Mouse (Mus musculus): ENCODE data around the gene St5. TPM values are rescaled to one million over a fixed set of nuclear protein-coding genes. Genes with fewer than 3 reads are reported as not detected.

St5 gene
- total and polyA plus RNA-seq, 2 experiments from 2014 or later = 12.3 to 18.0 TPM

DNA sequence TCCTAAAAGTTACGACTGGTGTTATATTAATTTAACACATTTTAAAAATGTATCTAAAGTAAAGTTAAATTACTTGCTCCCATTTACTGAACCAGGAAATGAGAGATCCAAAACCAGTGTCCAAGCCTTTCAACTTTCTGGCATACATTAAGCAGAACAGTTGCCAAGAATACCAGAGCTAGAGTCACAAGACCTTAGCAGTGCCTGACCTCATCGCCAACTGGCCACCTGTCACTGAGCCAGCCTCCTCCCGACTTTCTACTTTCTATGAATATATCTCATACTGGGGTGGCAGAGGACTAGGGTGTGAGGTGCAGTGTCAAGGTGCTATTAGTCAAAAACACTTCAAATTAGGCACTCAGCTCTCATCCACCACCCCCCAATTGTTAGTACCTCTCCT lies 85.6 kb downstream of the St5 start:
- Histone ChIP-seq H3K9ac (no peak overlapping the region), H3K27me3 (ENCODE audit: insufficient read depth, low read length) (no peaks in the 10 kb centered on the region), H3K4me3 (ENCODE audit: low read depth, low read length) (no peak overlapping the region), H3K36me3 (ENCODE audit: insufficient read depth) (no peaks in the 10 kb centered on the region), H3K4me2 (ENCODE audit: low read depth) (no peak overlapping the region), H3K27ac (ENCODE audit: low read depth, low read length) (no peak overlapping the region), H3K9me3 (ENCODE audit: low read length) (no peaks in the 10 kb centered on the region), H3K4me1 (ENCODE audit: insufficient read depth) (peaks cover 4% of the 10 kb centered on the region; the same call in 1 of the 2 replicates)
- no peak for TF ChIP-seq CTCF (IDR thresholded peaks at IDR 0.05; ENCODE audit: low read depth)
- ATAC-seq (no peak), DNase-seq (no peak)
- WGBS = 61% methylated on average over 3 of the region's 3 CpGs

GRCm38 (mm10) chr7:109616034-109616979 lies 87.1 kb downstream of the St5 start:
- Histone ChIP-seq H3K36me3 (ENCODE audit: insufficient read depth) (no peaks in the 10 kb centered on the region), H3K4me1 (ENCODE audit: insufficient read depth) (peaks cover 12% of the 10 kb centered on the region; the same call in 1 of the 2 replicates), H3K9me3 (ENCODE audit: low read length) (no peaks in the 10 kb centered on the region), H3K27ac (ENCODE audit: low read depth, low read length) (peak overlapping the region; percentile 70), H3K4me3 (ENCODE audit: low read depth, low read length) (peak overlapping the region; percentile 40), H3K4me2 (ENCODE audit: low read depth) (peak overlapping the region; percentile 79), H3K9ac (peak overlapping the region; percentile 44), H3K27me3 (ENCODE audit: insufficient read depth, low read length) (no peaks in the 10 kb centered on the region)
- DNase-seq = peak; percentile 89
- 3% methylated on average over 25 of the region's 25 CpGs for WGBS
- ATAC-seq = peak; percentile 97
- TF ChIP-seq CTCF (IDR thresholded peaks at IDR 0.05; ENCODE audit: low read depth) = no peak

- Histone ChIP-seq H3K27me3 (ENCODE audit: insufficient read depth, low read length) (no peaks in the 10 kb centered on the region), H3K4me2 (ENCODE audit: low read depth) (peak overlapping the region; percentile 79), H3K9me3 (ENCODE audit: low read length) (no peaks in the 10 kb centered on the region), H3K4me1 (ENCODE audit: insufficient read depth) (peaks cover 12% of the 10 kb centered on the region; the same call in 1 of the 2 replicates), H3K4me3 (ENCODE audit: low read depth, low read length) (0 out of 2 replicates have a peak overlapping the region, but pooled peaks have one; percentile 3), H3K9ac (0 out of 2 replicates have a peak overlapping the region, but pooled peaks have one; percentile 44), H3K27ac (ENCODE audit: low read depth, low read length) (peak overlapping the region; percentile 70), H3K36me3 (ENCODE audit: insufficient read depth) (no peaks in the 10 kb centered on the region)
- no peak for TF ChIP-seq CTCF (IDR thresholded peaks at IDR 0.05; ENCODE audit: low read depth)
- no peak for ATAC-seq
- DNase-seq = no peak
- 31% methylated on average over 4 of the region's 4 CpGs for WGBS
Observed at GRCm38 (mm10) chr7:109615601-109616000, 87.8 kb downstream of the St5 start.

DNA sequence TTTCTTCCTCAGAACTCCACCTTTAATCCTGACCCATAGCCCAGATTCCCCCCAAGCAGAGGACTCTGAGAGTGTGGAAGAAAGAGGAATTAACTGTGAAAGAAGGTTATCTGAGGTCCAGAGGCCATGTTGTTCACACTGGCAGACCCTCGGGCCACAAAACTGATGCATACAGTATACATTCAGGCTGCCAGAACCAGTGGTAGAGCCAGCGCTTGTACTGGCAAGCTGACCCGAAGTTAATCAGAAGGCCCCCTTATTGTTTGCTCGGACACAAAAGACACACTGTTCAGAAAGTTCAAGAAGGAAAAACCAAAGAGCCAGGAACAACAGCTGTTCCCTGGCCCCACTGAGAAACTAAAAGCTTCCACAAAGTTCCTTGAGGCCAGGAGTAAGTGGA lies 88.5 kb downstream of the St5 start:
- DNase-seq (no peak), ATAC-seq (no peak)
- Histone ChIP-seq H3K4me3 (ENCODE audit: low read depth, low read length) (no peak overlapping the region), H3K4me1 (ENCODE audit: insufficient read depth) (peaks cover 12% of the 10 kb centered on the region; the same call in 1 of the 2 replicates), H3K27ac (ENCODE audit: low read depth, low read length) (no peak overlapping the region), H3K4me2 (ENCODE audit: low read depth) (peak overlapping the region; percentile 79; the same call in 1 of the 2 replicates), H3K9ac (no peak overlapping the region), H3K36me3 (ENCODE audit: insufficient read depth) (no peaks in the 10 kb centered on the region), H3K9me3 (ENCODE audit: low read length) (no peaks in the 10 kb centered on the region), H3K27me3 (ENCODE audit: insufficient read depth, low read length) (no peaks in the 10 kb centered on the region)
- 9% methylated on average over 4 of the region's 4 CpGs for WGBS
- no peak for TF ChIP-seq CTCF (IDR thresholded peaks at IDR 0.05; ENCODE audit: low read depth)

GRCm38 (mm10) chr7:109613531-109614021 lies 89.8 kb downstream of the St5 start:
- DNase-seq = no peak
- Histone ChIP-seq H3K9me3 (ENCODE audit: low read length) (no peaks in the 10 kb centered on the region), H3K4me2 (ENCODE audit: low read depth) (no peak overlapping the region), H3K4me1 (ENCODE audit: insufficient read depth) (peaks cover 12% of the 10 kb centered on the region; the same call in 1 of the 2 replicates), H3K27me3 (ENCODE audit: insufficient read depth, low read length) (no peaks in the 10 kb centered on the region), H3K4me3 (ENCODE audit: low read depth, low read length) (no peak overlapping the region), H3K36me3 (ENCODE audit: insufficient read depth) (no peaks in the 10 kb centered on the region), H3K27ac (ENCODE audit: low read depth, low read length) (no peak overlapping the region), H3K9ac (no peak overlapping the region)
- no peak for ATAC-seq
- 59% methylated on average over 5 of the region's 5 CpGs for WGBS
- TF ChIP-seq CTCF (IDR thresholded peaks at IDR 0.05; ENCODE audit: low read depth) = no peak

- Histone ChIP-seq H3K27me3 (ENCODE audit: insufficient read depth, low read length) (no peaks in the 10 kb centered on the region), H3K9ac (no peak overlapping the region), H3K9me3 (ENCODE audit: low read length) (no peaks in the 10 kb centered on the region), H3K36me3 (ENCODE audit: insufficient read depth) (no peaks in the 10 kb centered on the region), H3K4me2 (ENCODE audit: low read depth) (no peak overlapping the region), H3K4me3 (ENCODE audit: low read depth, low read length) (no peak overlapping the region), H3K4me1 (ENCODE audit: insufficient read depth) (peaks cover 12% of the 10 kb centered on the region; the same call in 1 of the 2 replicates), H3K27ac (ENCODE audit: low read depth, low read length) (peak overlapping the region; percentile 40; the same call in 1 of the 2 replicates)
- no peak for TF ChIP-seq CTCF (IDR thresholded peaks at IDR 0.05; ENCODE audit: low read depth)
- ATAC-seq = no peak
- WGBS = 78% methylated on average over 3 of the region's 3 CpGs
- DNase-seq = no peak
Observed at GRCm38 (mm10) chr7:109613051-109613450, 90.4 kb downstream of the St5 start.

- ATAC-seq (peak; percentile 56), DNase-seq (peak; percentile 34)
- no peak overlapping the region for H3K4me2 ChIP-seq (ENCODE audit: low read depth)
- no peak overlapping the region for H3K9ac ChIP-seq
- H3K4me3 ChIP-seq (ENCODE audit: low read depth, low read length) = no peak overlapping the region
- 13% methylated on average over 2 of the region's 2 CpGs for WGBS
- H3K9me3 ChIP-seq (ENCODE audit: low read length) = no peaks in the 10 kb centered on the region
- no peaks in the 10 kb centered on the region for H3K27me3 ChIP-seq (ENCODE audit: insufficient read depth, low read length)
- peak overlapping the region; percentile 40; the same call in 1 of the 2 replicates for H3K27ac ChIP-seq (ENCODE audit: low read depth, low read length)
- no peaks in the 10 kb centered on the region for H3K36me3 ChIP-seq (ENCODE audit: insufficient read depth)
- TF ChIP-seq CTCF (IDR thresholded peaks at IDR 0.05; ENCODE audit: low read depth) = no peak
- H3K4me1 ChIP-seq (ENCODE audit: insufficient read depth) = peaks cover 12% of the 10 kb centered on the region; the same call in 1 of the 2 replicates
Observed at GRCm38 (mm10) chr7:109612531-109612930, 90.9 kb downstream of the St5 start.

Measured in forebrain, postnatal 0 days (tissue).